Mouse (Mus musculus): ENCODE results near the gene Cfap52. TPM values are rescaled to one million over a fixed set of nuclear protein-coding genes. Genes with fewer than 3 reads are reported as not detected.

The Cfap52 gene
- polyA plus RNA-seq, 1 experiment from 2014 or later, result 0.34 TPM

GRCm38 (mm10) chr11:67972606-67973005, 7.2 kb upstream of the Cfap52 start:
- Histone ChIP-seq H3K27me3 (ENCODE audit: low read depth, poor library complexity, severe bottlenecking) (no peaks in the 10 kb centered on the region), H3K36me3 (peaks cover 15% of the 10 kb centered on the region), H3K9me3 (replicated peaks) (no peaks in the 10 kb centered on the region), H3K27ac (no peak overlapping the region), H3K4me1 (peaks cover 5% of the 10 kb centered on the region; the same call in 1 of the 2 replicates), H3K4me3 (no peak overlapping the region)
- WGBS, result 91% methylated on average over 1 of the region's 1 CpGs
- DNase-seq (ENCODE audit: low spot score), result no peak

GRCm38 (mm10) chr11:67967831-67968230, 2.4 kb upstream of the Cfap52 start:
- DNase-seq (ENCODE audit: low spot score), result no peak
- 0 out of 2 replicates have a peak, but pooled peaks cover 6% of the 10 kb centered on the region for H3K36me3 ChIP-seq
- H3K4me1 ChIP-seq, result peaks cover 19% of the 10 kb centered on the region
- WGBS, result 83% methylated on average over 11 of the region's 11 CpGs
- no peak overlapping the region for H3K27ac ChIP-seq
- no peaks in the 10 kb centered on the region for H3K9me3 ChIP-seq (replicated peaks)
- H3K27me3 ChIP-seq (ENCODE audit: low read depth, poor library complexity, severe bottlenecking), result no peaks in the 10 kb centered on the region
- no peak overlapping the region for H3K4me3 ChIP-seq

- no peaks in the 10 kb centered on the region for H3K9me3 ChIP-seq (replicated peaks)
- H3K4me1 ChIP-seq, result peaks cover 19% of the 10 kb centered on the region
- under 1% methylated on average over 28 of the region's 28 CpGs for WGBS
- H3K27me3 ChIP-seq (ENCODE audit: low read depth, poor library complexity, severe bottlenecking), result no peaks in the 10 kb centered on the region
- peak within 1 kb of the TSS; percentile 74 for H3K27ac ChIP-seq
- peak within 1 kb of the TSS; percentile 65 for H3K4me3 ChIP-seq
- 0 out of 2 replicates have a peak, but pooled peaks cover 6% of the 10 kb centered on the region for H3K36me3 ChIP-seq
- DNase-seq (ENCODE audit: low spot score), result peak; percentile 97
Measured at GRCm38 (mm10) chr11:67965905-67966878, 741 bp upstream of the Cfap52 start, which contains the start of gene Stx8. Gene Stx8, plus strand, starts transcription at chr11:67966193.

GRCm38 (mm10) chr11:67964110-67964509, 1.3 kb downstream of the Cfap52 start:
- no peak overlapping the region for H3K27ac ChIP-seq
- 82% methylated on average over 6 of the region's 6 CpGs for WGBS
- no peak for DNase-seq (ENCODE audit: low spot score)
- no peaks in the 10 kb centered on the region for H3K27me3 ChIP-seq (ENCODE audit: low read depth, poor library complexity, severe bottlenecking)
- no peaks in the 10 kb centered on the region for H3K36me3 ChIP-seq
- no peak overlapping the region for H3K4me3 ChIP-seq
- no peaks in the 10 kb centered on the region for H3K9me3 ChIP-seq (replicated peaks)
- H3K4me1 ChIP-seq, result peaks cover 19% of the 10 kb centered on the region

- Histone ChIP-seq H3K36me3 (no peaks in the 10 kb centered on the region), H3K4me1 (no peaks in the 10 kb centered on the region), H3K4me3 (no peak overlapping the region), H3K27ac (no peak overlapping the region), H3K9me3 (replicated peaks) (no peaks in the 10 kb centered on the region), H3K27me3 (ENCODE audit: low read depth, poor library complexity, severe bottlenecking) (no peaks in the 10 kb centered on the region)
- WGBS, result 88% methylated on average over 6 of the region's 6 CpGs
- DNase-seq (ENCODE audit: low spot score), result no peak
Measured at GRCm38 (mm10) chr11:67954413-67954812, 11.0 kb downstream of the Cfap52 start.

GRCm38 (mm10) chr11:67953604-67954003, 11.8 kb downstream of the Cfap52 start:
- Histone ChIP-seq H3K27ac (no peak overlapping the region), H3K9me3 (replicated peaks) (no peaks in the 10 kb centered on the region), H3K4me3 (no peak overlapping the region), H3K4me1 (no peaks in the 10 kb centered on the region), H3K36me3 (no peaks in the 10 kb centered on the region), H3K27me3 (ENCODE audit: low read depth, poor library complexity, severe bottlenecking) (no peaks in the 10 kb centered on the region)
- WGBS, result 84% methylated on average over 5 of the region's 5 CpGs
- DNase-seq (ENCODE audit: low spot score), result no peak

- no peak for DNase-seq (ENCODE audit: low spot score)
- 91% methylated on average over 9 of the region's 9 CpGs for WGBS
Measured at GRCm38 (mm10) chr11:67949475-67949874, 16.0 kb downstream of the Cfap52 start.

GRCm38 (mm10) chr11:67948229-67948628, 17.2 kb downstream of the Cfap52 start:
- Histone ChIP-seq H3K36me3 (no peaks in the 10 kb centered on the region), H3K4me3 (no peak overlapping the region), H3K27ac (no peak overlapping the region), H3K27me3 (ENCODE audit: low read depth, poor library complexity, severe bottlenecking) (no peaks in the 10 kb centered on the region), H3K4me1 (peaks cover 3% of the 10 kb centered on the region; the same call in 1 of the 2 replicates), H3K9me3 (replicated peaks) (no peaks in the 10 kb centered on the region)
- 77% methylated on average over 3 of the region's 3 CpGs for WGBS
- no peak for DNase-seq (ENCODE audit: low spot score)

More at GRCm38 (mm10) chr11:67949475-67949874, 16.0 kb downstream of the Cfap52 start:
- no peaks in the 10 kb centered on the region for H3K36me3 ChIP-seq
- H3K27ac ChIP-seq, result no peak overlapping the region
- H3K9me3 ChIP-seq (replicated peaks), result no peaks in the 10 kb centered on the region
- H3K27me3 ChIP-seq (ENCODE audit: low read depth, poor library complexity, severe bottlenecking), result no peaks in the 10 kb centered on the region
- H3K4me3 ChIP-seq, result no peak overlapping the region
- peaks cover 3% of the 10 kb centered on the region; the same call in 1 of the 2 replicates for H3K4me1 ChIP-seq

- H3K27me3 ChIP-seq (ENCODE audit: low read depth, poor library complexity, severe bottlenecking), result no peaks in the 10 kb centered on the region
- no peaks in the 10 kb centered on the region for H3K4me1 ChIP-seq
- no peak overlapping the region for H3K4me3 ChIP-seq
- no peak overlapping the region for H3K27ac ChIP-seq
- no peaks in the 10 kb centered on the region for H3K9me3 ChIP-seq (replicated peaks)
- H3K36me3 ChIP-seq, result no peaks in the 10 kb centered on the region
- DNase-seq (ENCODE audit: low spot score), result no peak
- WGBS, result 90% methylated on average over 3 of the region's 3 CpGs
Measured at GRCm38 (mm10) chr11:67932156-67932555, 33.3 kb downstream of the Cfap52 start.

GRCm38 (mm10) chr11:67926348-67927055, 38.9 kb downstream of the Cfap52 start:
- no peak for DNase-seq (ENCODE audit: low spot score)
- H3K36me3 ChIP-seq, result no peaks in the 10 kb centered on the region
- no peak overlapping the region for H3K4me3 ChIP-seq
- no peak overlapping the region for H3K27ac ChIP-seq
- peaks cover 9% of the 10 kb centered on the region for H3K27me3 ChIP-seq (ENCODE audit: low read depth, poor library complexity, severe bottlenecking)
- H3K9me3 ChIP-seq (replicated peaks), result no peaks in the 10 kb centered on the region
- peaks cover 19% of the 10 kb centered on the region for H3K4me1 ChIP-seq
- 11% methylated on average over 15 of the region's 15 CpGs for WGBS

- H3K36me3 ChIP-seq, result no peaks in the 10 kb centered on the region
- no peak for DNase-seq (ENCODE audit: low spot score)
- H3K27ac ChIP-seq, result no peak overlapping the region
- H3K4me3 ChIP-seq, result no peak overlapping the region
- peaks cover 25% of the 10 kb centered on the region for H3K4me1 ChIP-seq
- no peaks in the 10 kb centered on the region for H3K9me3 ChIP-seq (replicated peaks)
- 86% methylated on average over 13 of the region's 13 CpGs for WGBS
- H3K27me3 ChIP-seq (ENCODE audit: low read depth, poor library complexity, severe bottlenecking), result peaks cover 24% of the 10 kb centered on the region
Measured at GRCm38 (mm10) chr11:67925000-67925399, 40.5 kb downstream of the Cfap52 start.

GRCm38 (mm10) chr11:67923720-67924119, 41.7 kb downstream of the Cfap52 start:
- Histone ChIP-seq H3K27ac (no peak overlapping the region), H3K36me3 (no peaks in the 10 kb centered on the region), H3K27me3 (ENCODE audit: low read depth, poor library complexity, severe bottlenecking) (peaks cover 37% of the 10 kb centered on the region), H3K4me1 (peaks cover 25% of the 10 kb centered on the region), H3K4me3 (no peak overlapping the region), H3K9me3 (replicated peaks) (no peaks in the 10 kb centered on the region)
- DNase-seq (ENCODE audit: low spot score), result no peak
- 94% methylated on average over 5 of the region's 5 CpGs for WGBS

- Histone ChIP-seq H3K4me3 (peak overlapping the region; percentile 74), H3K27ac (no peak overlapping the region)
- WGBS, result 0% methylated on average over 12 of the region's 12 CpGs
Measured at GRCm38 (mm10) chr11:67922755-67923125, 42.7 kb downstream of the Cfap52 start.

More at GRCm38 (mm10) chr11:67922755-67923125, 42.7 kb downstream of the Cfap52 start:
- peaks cover 40% of the 10 kb centered on the region for H3K27me3 ChIP-seq (ENCODE audit: low read depth, poor library complexity, severe bottlenecking)
- no peaks in the 10 kb centered on the region for H3K36me3 ChIP-seq
- H3K4me1 ChIP-seq, result peaks cover 25% of the 10 kb centered on the region
- peak; percentile 80 for DNase-seq (ENCODE audit: low spot score)
- H3K9me3 ChIP-seq (replicated peaks), result no peaks in the 10 kb centered on the region
